Mouse (Mus musculus) urinary bladder, postnatal 36 days (tissue): ENCODE results near the gene Rasa3.

ENCODE experiments used
- DNase-seq, 2 experiments: peaks; one replicate each; pipeline ENCODE4 v3.0.0; 2022; ENCODE audit warnings: low spot score in 2 of 2, mixed read lengths in 1 of 2

Gene Rasa3

DNA sequence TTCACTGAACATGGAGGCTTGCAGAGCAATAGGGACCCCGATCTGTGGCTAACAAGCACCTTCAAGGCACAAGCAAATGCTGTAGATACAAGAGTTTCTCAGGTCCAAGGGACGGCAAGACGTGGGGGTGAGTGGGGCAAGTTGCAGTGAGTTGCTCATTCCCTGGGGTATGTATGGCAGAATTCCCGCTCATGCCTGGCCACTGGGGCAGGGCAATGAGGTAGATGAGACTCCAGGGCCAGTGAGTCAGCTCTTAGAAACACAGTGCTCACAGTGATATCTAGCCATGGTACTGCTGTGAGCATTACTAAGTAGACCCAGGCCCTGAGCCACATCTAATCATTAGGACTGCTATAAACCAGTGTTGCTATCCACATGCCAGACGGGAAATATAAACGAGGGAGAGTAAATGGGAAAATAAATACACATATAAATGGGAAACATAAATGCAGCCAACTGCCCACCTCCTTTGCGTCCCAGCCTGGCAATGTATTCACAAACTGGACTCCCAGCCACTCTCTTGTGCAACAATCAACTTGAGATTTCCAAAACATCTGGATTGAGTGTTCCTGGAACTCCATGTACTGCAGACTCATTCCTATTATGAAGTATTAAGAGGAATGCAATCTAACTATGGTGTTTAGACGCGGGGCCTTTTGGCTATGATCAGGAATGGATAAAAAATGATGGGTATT, 57.0 kb downstream of the Rasa3 start:
- DNase-seq = peak in 1 of 2 experiments; percentile 38

DNA sequence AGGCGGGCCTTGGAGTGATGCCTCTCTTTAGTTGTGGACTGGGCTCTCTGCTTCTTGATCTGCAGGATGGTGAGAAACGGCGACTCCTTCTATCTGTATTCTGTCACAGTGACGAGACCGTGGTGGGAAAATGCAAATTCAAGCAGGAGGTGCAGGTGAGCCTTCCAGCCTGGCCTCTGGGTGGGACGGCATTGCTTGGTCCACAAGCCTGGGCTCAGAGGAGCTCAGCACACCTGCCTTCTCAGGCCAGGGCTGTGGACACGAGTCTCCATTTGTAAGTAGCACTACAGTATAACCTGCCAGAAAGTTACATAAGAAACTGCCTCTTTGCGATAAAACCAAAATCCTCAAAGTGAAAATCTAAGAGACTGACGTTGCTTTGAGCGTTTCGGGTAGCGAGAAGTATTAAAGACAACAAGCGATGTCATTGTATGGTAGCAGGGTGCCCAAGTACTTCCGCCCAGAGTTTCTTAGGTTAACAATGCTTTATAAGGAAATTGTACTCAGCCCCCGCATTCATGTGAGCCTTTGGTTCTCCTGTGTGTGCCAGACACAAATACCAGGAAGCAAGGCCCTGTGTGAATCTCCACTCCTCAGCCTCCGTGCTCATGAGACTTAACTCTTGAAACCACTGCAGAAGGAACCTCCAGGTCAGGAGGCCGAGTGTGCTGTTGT, 60.4 kb downstream of the Rasa3 start:
- no peak for DNase-seq

GRCm38 (mm10) chr8:13614924-13615391, 62.4 kb downstream of the Rasa3 start:
- no peak for DNase-seq

DNA sequence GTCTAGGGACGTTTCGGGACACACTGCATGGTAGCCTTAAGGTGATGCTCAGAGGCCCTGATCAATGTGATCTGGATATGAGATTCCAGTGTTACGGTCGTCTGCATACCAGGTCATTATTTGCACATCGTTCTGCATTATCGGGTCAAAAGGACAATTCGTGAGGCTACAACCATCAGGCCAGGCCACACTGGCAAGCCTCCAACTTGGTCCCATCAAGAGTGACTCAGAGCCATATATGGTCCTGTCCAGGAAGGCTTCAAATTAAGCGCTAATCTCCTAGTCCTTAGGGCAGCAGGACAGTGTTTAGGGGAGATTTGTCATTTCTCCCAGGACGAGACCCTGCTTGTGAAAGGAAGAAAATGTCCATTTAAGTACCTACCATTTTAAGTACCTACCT, 63.3 kb downstream of the Rasa3 start:
- no peak for DNase-seq

- DNase-seq = no peak
Measured at GRCm38 (mm10) chr8:13611702-13612101, 65.7 kb downstream of the Rasa3 start.

DNA sequence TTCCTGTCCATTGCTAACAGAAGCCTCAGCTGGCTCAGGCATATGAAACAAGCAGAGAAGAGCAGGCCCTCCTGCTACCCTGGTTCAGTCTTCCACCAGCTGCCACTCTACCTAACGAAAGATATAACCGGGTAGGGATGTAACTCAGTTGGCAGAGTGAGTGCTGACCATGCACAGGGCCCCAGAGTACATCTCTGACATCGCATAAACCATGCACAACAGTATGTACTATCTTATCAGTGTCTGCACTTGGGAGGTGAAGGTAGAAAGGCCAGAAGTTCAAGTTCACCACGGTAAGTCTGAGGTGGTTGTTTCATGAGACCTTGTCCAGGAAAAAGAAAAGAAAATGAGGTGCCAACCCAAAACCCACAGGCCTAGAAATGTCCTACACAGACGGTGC, 67.4 kb downstream of the Rasa3 start:
- DNase-seq = no peak

- DNase-seq = no peak
Measured at GRCm38 (mm10) chr8:13608946-13609345, 68.5 kb downstream of the Rasa3 start.

DNA sequence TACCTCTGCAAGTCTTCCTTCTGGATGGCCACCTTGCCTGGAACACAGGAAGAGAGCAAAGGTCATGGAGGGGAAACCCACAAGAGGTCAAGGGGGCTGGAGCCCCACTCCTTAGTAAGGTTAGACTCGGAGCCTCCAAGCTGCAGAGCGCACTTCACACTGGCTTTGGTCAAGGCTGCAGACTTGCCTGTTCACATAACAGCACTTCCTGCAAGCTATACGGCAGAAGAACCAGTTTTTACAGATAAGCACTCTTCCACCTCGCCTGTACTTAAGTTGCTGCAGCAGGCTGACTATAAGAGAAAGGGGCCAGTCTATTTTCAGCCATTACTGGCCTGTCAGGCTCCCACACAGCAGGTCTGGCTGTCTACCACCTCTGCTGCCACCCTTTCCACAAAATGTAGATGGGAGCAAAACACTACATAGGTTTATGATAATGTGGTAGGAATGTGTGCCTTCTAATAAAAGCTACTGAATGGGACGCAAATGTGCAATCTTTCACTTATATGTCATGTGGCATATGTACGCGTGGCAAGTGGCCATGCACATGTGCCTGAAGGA, 71.4 kb downstream of the Rasa3 start:
- DNase-seq = no peak

DNA sequence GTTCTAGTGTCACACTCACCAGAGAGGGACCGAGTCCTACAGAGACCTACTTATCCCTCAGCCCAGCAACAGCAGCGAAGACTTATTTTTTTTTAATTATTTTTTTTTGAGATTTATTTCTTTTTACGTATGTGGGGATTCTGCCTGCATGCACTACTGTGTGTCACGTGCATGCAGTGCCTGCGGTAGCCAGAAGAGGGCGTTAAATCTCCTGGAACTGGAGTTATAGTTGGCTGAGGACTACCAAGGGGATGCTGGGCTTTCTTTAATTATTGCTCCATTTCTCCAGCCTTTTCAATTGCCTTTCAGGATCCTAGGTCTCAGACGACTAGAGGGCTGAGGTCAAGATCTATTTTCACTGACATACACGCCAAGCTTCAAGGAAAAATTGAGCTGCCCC, 74.8 kb downstream of the Rasa3 start:
- no peak for DNase-seq

DNA sequence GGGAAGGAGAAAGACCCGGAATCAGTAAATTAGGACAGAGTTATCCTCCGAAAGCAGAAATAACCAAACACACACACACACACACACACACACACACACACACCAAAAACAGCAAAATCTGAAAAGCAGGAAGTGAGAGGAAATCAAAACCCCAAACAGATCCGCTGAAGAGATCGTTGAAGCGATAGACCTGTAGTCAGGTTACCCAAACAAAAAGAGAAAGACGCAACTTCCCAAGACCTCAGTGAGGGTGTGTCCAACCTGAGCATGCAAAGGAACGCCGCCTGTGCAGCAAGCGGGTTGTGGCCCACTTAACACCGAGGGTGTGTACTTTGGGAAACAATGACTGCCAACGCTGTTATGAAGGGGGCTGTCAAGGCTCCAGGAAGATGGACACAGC, 76.2 kb downstream of the Rasa3 start:
- no peak for DNase-seq

- no peak for DNase-seq
Measured at GRCm38 (mm10) chr8:13600716-13601115, 76.7 kb downstream of the Rasa3 start.

DNA sequence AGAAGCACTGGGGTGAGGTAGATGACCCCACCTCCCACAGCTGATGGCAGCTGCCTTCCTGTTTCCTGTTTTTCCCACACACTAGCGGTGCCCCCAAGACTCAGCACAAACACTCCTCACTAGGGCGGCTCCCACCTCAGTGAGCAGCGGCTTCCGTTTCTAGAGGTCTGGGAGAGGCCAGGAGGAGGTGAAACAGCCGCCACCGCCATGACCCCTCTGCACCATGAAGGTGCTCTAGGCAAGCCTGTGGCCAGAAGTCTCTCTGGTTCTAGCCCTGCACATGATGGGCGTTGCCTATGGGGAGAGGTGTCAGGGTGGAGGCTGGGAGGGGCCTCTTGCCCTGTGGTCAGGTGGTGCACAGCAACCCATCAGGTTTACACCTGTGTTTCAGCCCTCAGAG, 77.2 kb downstream of the Rasa3 start:
- DNase-seq = no peak

DNA sequence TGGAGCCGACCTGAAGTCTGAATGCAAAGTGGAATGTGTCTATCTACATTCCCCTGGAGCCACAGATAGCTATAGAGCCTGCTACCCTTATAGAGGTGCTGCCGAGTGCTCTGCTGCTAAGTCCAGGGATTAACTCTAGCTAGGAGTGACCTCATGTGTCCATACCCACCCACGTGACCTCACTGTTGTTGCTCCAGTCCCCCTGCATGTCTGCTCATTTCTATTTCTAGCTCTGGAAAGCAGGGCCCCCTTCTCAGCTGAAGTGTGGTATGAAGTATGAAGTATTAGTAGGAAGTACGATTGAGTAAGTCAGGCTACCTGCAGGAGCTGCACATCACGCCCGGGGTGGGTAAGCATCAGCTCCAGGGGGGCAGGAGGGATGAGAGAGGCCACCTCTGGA, 79.6 kb downstream of the Rasa3 start:
- DNase-seq = no peak

DNA sequence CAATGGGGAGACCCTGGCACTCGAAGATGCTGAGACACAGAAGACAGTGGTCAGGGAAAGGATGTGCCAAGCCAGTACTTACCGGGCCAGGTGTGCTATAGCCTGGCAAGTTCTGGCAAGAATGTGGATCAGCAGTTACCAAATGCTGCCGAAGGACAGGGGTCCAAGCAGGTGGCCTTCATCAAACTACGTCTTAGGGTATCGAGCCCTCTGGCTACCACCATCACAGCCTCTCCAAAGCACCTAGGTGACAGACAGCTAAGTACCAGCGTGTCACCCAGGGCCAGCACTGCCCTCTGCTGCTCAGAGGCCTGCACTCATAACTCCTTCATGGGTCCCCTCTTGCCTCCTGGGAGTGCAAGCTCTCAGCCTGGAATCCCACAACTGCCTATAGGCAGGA, 81.5 kb downstream of the Rasa3 start:
- DNase-seq = no peak

- peak; percentile 45 to 66 for DNase-seq
Measured at GRCm38 (mm10) chr8:13594884-13595323, 82.5 kb downstream of the Rasa3 start.

GRCm38 (mm10) chr8:13593340-13593739, 84.1 kb downstream of the Rasa3 start:
- no peak for DNase-seq

GRCm38 (mm10) chr8:13591246-13591645, 86.2 kb downstream of the Rasa3 start:
- DNase-seq = no peak

DNA sequence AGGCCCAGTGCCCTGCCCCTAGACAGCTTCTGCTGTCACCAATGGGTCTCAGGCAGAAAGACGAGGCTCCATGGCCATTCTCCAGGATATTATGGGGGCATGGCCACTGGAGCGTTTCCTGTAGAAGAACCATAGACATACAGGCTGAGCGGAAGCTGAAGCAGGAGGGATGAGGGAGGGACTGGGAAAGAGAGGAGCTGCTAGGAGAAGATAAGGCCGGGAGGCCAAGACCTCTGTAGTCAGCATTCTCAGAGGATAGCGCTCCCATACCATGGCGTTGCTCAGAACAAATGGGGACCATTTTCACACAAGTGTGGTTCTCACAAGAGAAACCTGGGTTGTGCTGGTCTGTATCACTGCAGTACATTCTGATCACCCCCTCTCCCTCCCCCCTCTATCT, 88.3 kb downstream of the Rasa3 start:
- DNase-seq = no peak

DNA sequence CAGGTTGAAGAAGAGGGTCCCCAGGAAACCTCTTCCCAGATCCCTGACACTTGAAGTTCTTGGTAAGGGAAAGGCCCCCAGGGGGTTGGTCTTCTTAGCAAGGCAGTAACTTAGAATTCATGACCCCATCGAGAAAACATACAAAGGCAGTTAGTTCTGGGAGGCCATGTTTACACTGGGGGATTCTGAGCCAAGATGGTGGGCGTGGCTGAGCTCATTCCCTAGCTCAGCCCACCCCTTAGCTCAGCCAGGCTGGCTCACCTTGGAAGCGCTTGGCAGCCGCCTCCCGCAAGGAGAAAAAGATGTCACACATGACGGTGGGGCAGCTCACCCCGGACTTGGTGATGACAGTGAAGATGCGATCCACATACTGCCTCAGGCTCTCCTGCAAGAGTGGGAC, 92.8 kb downstream of the Rasa3 start:
- DNase-seq = no peak

DNA sequence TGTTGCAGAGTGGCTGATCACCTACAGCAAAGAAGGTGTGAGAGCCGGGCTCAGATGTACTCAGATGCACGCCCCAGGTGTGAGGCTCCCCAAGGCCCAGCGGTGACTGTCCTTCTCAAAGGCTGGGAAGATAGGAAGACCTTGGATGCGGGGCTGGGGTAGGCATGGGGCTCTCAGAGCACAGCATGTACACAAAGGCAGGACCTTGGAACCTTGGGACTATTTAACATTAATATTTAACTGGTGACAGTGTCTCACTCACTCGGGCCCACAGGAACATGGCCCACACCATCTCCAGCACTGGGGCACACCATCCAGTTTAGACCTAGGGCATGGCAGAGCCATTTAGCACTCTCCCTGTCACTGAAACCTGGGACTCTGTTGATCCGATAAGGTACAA, 99.5 kb downstream of the Rasa3 start:
- no peak for DNase-seq

GRCm38 (mm10) chr8:13571999-13572398, 105.4 kb downstream of the Rasa3 start:
- no peak for DNase-seq

DNA sequence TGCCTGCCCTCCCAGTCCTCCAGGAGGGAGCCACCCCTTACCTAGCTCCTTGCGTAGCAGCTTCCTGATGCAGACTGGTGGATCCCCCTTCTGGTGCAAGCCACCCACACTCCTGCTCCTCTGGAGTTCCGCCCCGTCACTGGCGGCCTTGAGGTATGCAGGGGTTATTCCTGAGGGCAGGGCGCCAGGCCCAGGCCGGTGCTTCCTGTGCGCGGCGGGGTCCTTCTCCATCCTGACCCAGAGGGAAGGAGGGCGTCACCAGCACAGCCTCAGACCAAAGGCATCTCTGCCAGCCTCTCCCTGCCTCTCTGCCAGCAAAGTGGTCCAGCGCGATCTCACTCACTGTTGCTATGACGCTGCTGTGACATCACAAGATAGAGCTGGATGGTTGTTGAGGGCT, 115.3 kb downstream of the Rasa3 start, which contains the start of gene 1700029H14Rik:
1700029H14Rik (minus strand) TSS at position 344 of the 400 bp plus-strand sequence.
- no peak for DNase-seq

- no peak for DNase-seq
Measured at GRCm38 (mm10) chr8:13557526-13557925, 119.9 kb downstream of the Rasa3 start.
